Mouse (Mus musculus) hindbrain, embryonic 14.5 days (tissue): ENCODE results near the gene Csf2ra. TPM values are rescaled to one million over a fixed set of nuclear protein-coding genes. Genes with fewer than 3 reads are reported as not detected.
"Not testable (repeated sequence)": the region's sequence is repeated elsewhere in the genome, so short reads cannot be mapped to it uniquely, and the experiment has no call there.

Experiments used
- ATAC-seq: fragments of 200-750 bp; cut with Nextera tagmentation; 2 replicates; pipeline ENCODE4 v1.8.0; 2017; ENCODE audit warnings: moderate number of reproducible peaks, mild to moderate bottlenecking, moderate TSS enrichment, moderate library complexity; ENCODE audit not compliant: low FRiP score
- DNase-seq: peaks from one replicate; pipeline ENCODE4 v3.0.0-alpha.2; 2015; ENCODE audit warnings: low spot score
- H3K27ac ChIP-seq: fragments of 300-500 bp; sonication (generic); 2 replicates; pipeline ENCODE4 v1.5.1; 2014; ENCODE audit warnings: mild to moderate bottlenecking, moderate library complexity
- H3K27me3 ChIP-seq: fragments of 300-500 bp; sonication (generic); 2 replicates; pipeline ENCODE4 v1.6.1; 2014; ENCODE audit warnings: mild to moderate bottlenecking, low read length, mixed read lengths; ENCODE audit not compliant: control insufficient read depth, insufficient read depth
- H3K36me3 ChIP-seq: fragments of 300-500 bp; sonication (generic); replicated peaks from 2 replicates; pipeline ENCODE4 v1.6.1; 2014; ENCODE audit not compliant: control insufficient read depth, insufficient read depth
- H3K4me1 ChIP-seq: fragments of 300-500 bp; sonication (generic); replicated peaks from 2 replicates; pipeline ENCODE4 v1.6.1; 2014; ENCODE audit warnings: antibody characterized with exemption, low read length, mixed read lengths; ENCODE audit not compliant: control insufficient read depth, insufficient read depth
- H3K4me2 ChIP-seq: fragments of 300-500 bp; sonication (generic); replicated peaks from 2 replicates; pipeline ENCODE4 v1.6.1; 2014; ENCODE audit warnings: mild to moderate bottlenecking, moderate library complexity
- H3K4me3 ChIP-seq: fragments of 300-500 bp; sonication (generic); replicated peaks from 2 replicates; pipeline ENCODE4 v1.5.1; 2014; ENCODE audit warnings: mild to moderate bottlenecking, low read length
- H3K9ac ChIP-seq: fragments of 300-500 bp; sonication (generic); 2 replicates; pipeline ENCODE4 v1.6.1; 2014
- H3K9me3 ChIP-seq: fragments of 300-500 bp; sonication (generic); 2 replicates; pipeline ENCODE4 v1.6.1; 2016; ENCODE audit warnings: low read length; ENCODE audit not compliant: control insufficient read depth
- WGBS: fragments of 180-500 bp; shearing (Covaris S2); extraction: QIAGEN DNeasy Blood & Tissue Kit; methylation state at CpG from one replicate; pipeline ENCODE4 v1.1.7; 2014; 5-methylcytosine and 5-hydroxymethylcytosine counted together
- polyA plus RNA-seq: library from polyadenylated mRNA; unstranded; fragments of >200 nt; fragmentation: Nextera tagmentation; extraction: Ambion mirVana; gene quantifications from 2 replicates; pipeline ENCODE4 v1.2.1, GENCODE M21; 2014

The Csf2ra gene
- polyA plus RNA-seq = 41.6 and 55.8 TPM in 2 replicates

DNA sequence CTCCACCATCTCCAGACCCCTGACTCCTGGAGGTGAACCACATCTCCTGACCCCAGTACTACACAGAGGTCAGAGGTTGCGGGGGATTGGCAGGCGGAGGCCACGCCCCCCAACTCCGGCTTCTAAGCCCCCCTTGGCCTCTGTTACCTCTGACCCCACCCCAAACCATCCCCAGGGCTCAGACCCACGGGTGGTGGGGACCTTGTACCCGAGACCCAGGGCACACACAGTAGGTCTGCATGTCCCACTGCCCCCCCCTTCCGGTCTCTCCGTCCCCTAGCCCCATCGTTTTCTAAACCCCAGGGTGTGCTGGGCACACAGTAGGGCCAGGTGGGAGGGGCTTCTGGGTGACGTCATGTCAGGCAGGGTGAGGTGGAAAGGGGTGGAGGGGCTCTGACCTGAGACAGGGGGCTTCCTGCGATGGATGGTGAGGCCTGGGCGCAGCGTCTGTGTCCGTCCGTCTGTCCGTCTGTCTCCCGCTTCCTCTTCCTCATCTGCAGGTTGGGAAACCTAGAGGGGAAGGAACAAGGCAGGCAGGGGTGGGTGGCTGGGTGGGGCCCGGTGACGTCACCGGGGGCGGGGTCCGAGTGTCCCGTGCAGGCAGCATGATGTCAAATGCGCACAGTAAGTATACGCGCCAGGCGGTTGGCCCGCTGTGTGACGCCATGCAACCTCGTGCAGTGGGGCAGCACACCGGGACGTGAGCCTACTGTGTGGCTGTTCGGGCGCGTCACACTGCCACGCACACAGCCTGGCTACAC lies at the start of gene Csf2ra:
Gene Csf2ra, minus strand, starts transcription at position 489 of the 761 bp plus-strand sequence.
- 60% methylated on average over 36 of the region's 36 CpGs for WGBS
- Histone ChIP-seq H3K9ac (peak within 1 kb of the TSS; percentile 61), H3K4me3 (peak within 1 kb of the TSS; percentile 67), H3K27ac (peak within 1 kb of the TSS; percentile 95), H3K36me3 (no peaks in the 10 kb centered on the region), H3K4me2 (peak within 1 kb of the TSS; percentile 64), H3K4me1 (no peaks in the 10 kb centered on the region), H3K27me3 (no peaks in the 10 kb centered on the region), H3K9me3 (no peaks in the 10 kb centered on the region)
- DNase-seq (no peak), ATAC-seq (no peak)

DNA sequence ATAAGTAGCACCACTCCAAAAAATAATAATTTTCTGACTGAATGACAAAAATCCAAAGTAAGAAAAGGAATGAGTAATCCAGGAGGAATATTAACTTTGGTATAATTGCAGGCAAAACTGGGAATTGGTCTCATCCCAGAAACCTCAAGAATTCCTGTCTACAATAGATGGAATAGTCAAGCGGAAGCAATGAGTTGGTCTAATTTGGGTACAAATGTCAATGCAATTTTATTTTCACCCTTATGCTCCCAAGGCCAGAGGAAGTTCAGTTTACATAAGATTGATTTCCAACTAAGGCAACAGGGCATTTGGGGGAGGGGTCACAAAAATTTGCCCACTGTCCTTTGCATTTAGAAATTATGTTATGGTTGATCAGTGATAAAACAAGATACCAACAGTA lies 47.2 kb upstream of the Csf2ra start:
- H3K27ac ChIP-seq = no peak overlapping the region
- no peaks in the 10 kb centered on the region for H3K36me3 ChIP-seq
- H3K4me2 ChIP-seq = no peak overlapping the region
- no peak for DNase-seq
- no peak for ATAC-seq
- no peaks in the 10 kb centered on the region for H3K4me1 ChIP-seq
- 97% methylated on average over 1 of the region's 1 CpGs for WGBS
- H3K9ac ChIP-seq = no peak overlapping the region
- H3K9me3 ChIP-seq = no peaks in the 10 kb centered on the region
- H3K27me3 ChIP-seq = no peaks in the 10 kb centered on the region
- H3K4me3 ChIP-seq = no peak overlapping the region

DNA sequence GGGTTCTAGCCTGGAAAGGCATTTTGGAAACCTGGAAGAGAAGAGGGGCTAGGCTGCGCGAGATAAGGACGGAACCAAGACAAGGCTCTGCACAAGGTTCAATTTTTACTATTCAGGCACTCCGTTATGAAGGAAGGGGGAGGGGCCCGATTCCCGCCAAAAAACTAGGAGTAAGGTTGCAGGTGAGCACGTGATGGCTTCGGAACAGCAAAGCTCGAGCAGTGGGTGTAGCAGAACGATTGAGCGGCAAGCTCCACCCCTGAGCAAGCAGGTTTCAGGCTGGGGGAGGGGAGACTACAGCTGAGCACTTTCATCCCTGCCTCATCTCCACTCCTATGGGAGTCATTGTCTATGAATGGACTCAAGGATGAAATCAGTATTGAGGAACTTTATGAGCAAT lies 40.9 kb upstream of the Csf2ra start:
- not testable (repeated sequence) for H3K4me3 ChIP-seq, H3K4me1 ChIP-seq, H3K27ac ChIP-seq, H3K27me3 ChIP-seq, ATAC-seq, H3K9me3 ChIP-seq, H3K4me2 ChIP-seq, DNase-seq, H3K36me3 ChIP-seq, H3K9ac ChIP-seq
- WGBS = 45% methylated on average over 11 of the region's 11 CpGs

GRCm38 (mm10) chr19:61267141-61267540 lies 38.9 kb upstream of the Csf2ra start:
- Histone ChIP-seq H3K27ac (no peak overlapping the region), H3K4me3 (no peak overlapping the region), H3K36me3 (no peaks in the 10 kb centered on the region), H3K9me3 (no peaks in the 10 kb centered on the region), H3K27me3 (no peaks in the 10 kb centered on the region), H3K9ac (no peak overlapping the region), H3K4me1 (no peaks in the 10 kb centered on the region), H3K4me2 (no peak overlapping the region)
- no peak for DNase-seq
- no peak for ATAC-seq
- WGBS = 23% methylated on average over 7 of the region's 7 CpGs

- H3K27ac ChIP-seq = no peak overlapping the region
- H3K9me3 ChIP-seq = no peaks in the 10 kb centered on the region
- 4% methylated on average over 24 of the region's 26 CpGs for WGBS
- H3K4me2 ChIP-seq = no peak overlapping the region
- H3K4me1 ChIP-seq = no peaks in the 10 kb centered on the region
- ATAC-seq (no peak), DNase-seq (peak; percentile 47)
- H3K9ac ChIP-seq = no peak overlapping the region
- H3K4me3 ChIP-seq = no peak overlapping the region
- no peaks in the 10 kb centered on the region for H3K36me3 ChIP-seq
- no peaks in the 10 kb centered on the region for H3K27me3 ChIP-seq
Observed at GRCm38 (mm10) chr19:61266651-61267050, 38.4 kb upstream of the Csf2ra start.

DNA sequence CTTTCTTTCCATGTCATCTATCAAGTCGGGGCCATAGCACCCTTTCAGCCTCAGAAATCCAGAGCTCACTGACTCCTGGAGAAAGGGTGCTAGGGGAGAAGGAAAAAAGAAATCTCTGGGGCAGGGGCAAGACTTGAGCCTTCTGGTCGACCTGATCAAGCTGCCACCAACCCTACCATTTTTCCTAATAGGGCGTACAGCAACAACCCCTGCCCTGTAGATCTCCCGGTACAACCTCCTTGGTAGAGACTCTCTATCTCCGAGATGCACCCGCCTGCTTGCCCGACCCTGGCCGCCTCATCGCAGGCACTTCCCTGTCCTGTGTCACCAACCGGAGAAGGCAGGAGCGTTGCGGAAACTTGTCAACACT lies 38.0 kb upstream of the Csf2ra start:
- Histone ChIP-seq H3K9ac (no peak overlapping the region), H3K4me3 (no peak overlapping the region), H3K4me1 (no peaks in the 10 kb centered on the region), H3K9me3 (no peaks in the 10 kb centered on the region), H3K4me2 (no peak overlapping the region), H3K27ac (no peak overlapping the region), H3K27me3 (no peaks in the 10 kb centered on the region), H3K36me3 (no peaks in the 10 kb centered on the region)
- DNase-seq (peak; percentile 59), ATAC-seq (no peak)
- 4% methylated on average over 12 of the region's 12 CpGs for WGBS

DNA sequence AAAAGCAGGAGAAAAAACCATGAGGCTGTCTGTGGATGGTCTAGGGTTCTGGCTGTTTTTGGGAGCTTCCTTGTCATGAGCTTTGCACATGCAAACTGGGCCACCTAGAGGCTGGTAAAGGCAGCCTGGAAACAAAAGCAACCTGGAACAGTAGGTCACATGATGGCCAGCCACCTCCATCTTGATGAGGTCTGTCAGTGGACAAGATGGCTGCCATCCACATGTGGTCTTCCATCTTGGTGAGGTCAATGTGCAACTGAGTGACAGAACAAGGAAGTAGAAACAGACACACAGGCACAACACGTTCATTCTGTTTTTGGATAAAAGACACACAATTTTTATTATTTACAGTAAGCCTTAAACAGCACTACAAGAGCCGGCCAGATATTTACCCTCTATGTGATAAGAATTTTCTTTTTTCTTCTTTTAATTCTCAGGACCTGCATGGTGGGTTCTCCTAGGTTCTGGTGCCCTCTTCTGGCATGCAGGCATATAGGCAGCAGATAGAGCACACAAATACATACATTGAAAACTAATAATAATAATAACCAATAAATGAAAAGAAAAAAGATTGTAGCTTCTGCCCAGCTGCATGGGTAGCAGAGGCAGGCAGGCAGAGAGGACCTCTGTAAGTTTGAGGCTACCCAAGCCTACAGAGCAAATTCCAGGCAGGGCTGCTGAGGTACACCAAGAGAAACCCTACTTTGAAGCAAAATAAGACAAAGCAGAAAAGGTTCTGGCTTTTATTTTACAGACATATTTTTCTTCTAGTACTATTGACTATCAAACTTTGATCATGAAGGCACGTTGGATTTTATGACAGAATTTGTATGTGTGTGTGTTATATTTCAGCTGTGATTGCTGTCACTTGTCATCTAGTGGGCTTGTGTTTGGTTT lies 37.4 kb upstream of the Csf2ra start:
- Histone ChIP-seq H3K4me1 (no peaks in the 10 kb centered on the region), H3K4me2 (no peak overlapping the region), H3K36me3 (no peaks in the 10 kb centered on the region), H3K4me3 (no peak overlapping the region), H3K9me3 (no peaks in the 10 kb centered on the region), H3K27me3 (no peaks in the 10 kb centered on the region), H3K9ac (no peak overlapping the region), H3K27ac (no peak overlapping the region)
- 26% methylated on average over 3 of the region's 3 CpGs for WGBS
- DNase-seq = peak; percentile 67
- ATAC-seq = peak; percentile 58; the same call in 1 of the 2 replicates

DNA sequence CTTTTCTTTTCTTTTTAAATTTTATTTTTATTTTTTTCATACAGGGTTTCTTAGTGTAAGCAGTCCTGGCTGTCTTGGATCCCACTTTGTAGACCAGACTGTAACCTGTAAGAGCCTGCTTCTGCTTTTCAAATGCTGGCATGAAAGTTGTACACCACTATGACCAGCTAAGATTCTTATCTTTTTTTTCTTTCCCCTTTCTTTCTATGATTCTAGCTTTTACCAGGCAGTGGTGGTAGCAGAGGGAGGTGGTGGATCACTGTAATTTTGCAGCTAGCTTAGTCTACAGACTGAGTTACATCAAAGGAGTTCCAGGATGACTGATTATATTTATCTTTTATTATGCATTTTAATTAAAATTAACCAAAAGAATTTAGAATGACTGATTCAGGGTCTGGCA lies 36.7 kb upstream of the Csf2ra start:
- Histone ChIP-seq H3K4me3 (no peak overlapping the region), H3K4me2 (no peak overlapping the region), H3K4me1 (no peaks in the 10 kb centered on the region), H3K27me3 (no peaks in the 10 kb centered on the region), H3K27ac (no peak overlapping the region), H3K9me3 (no peaks in the 10 kb centered on the region), H3K36me3 (no peaks in the 10 kb centered on the region), H3K9ac (no peak overlapping the region)
- ATAC-seq = no peak
- DNase-seq = peak; percentile 14

- Histone ChIP-seq H3K9ac (no peak overlapping the region), H3K4me1 (no peaks in the 10 kb centered on the region), H3K36me3 (no peaks in the 10 kb centered on the region), H3K27me3 (no peaks in the 10 kb centered on the region), H3K27ac (no peak overlapping the region), H3K4me2 (no peak overlapping the region), H3K9me3 (no peaks in the 10 kb centered on the region), H3K4me3 (no peak overlapping the region)
- ATAC-seq (no peak), DNase-seq (peak; percentile 45)
- WGBS = 83% methylated on average over 1 of the region's 1 CpGs
Observed at GRCm38 (mm10) chr19:61264227-61264626, 36.0 kb upstream of the Csf2ra start.
